Mouse (Mus musculus) myocyte (in vitro differentiated cells): ENCODE data around the gene Ntf5.

ENCODE experiments used
- E2F4 ChIP-seq: IDR thresholded peaks from one replicate; pipeline ENCODE4 v1.6.1; 2011; ENCODE audit warnings: mild to moderate bottlenecking, control low read depth, moderate library complexity; ENCODE audit not compliant: insufficient read depth
- MYOG ChIP-seq, 3 experiments: IDR thresholded peaks; one replicate each; pipeline ENCODE4 v1.6.1; 2011; ENCODE audit warnings: control low read depth in 2 of 3, low read depth in 2 of 3, mild to moderate bottlenecking in 2 of 3; ENCODE audit not compliant: insufficient read length in 2 of 3, control insufficient read depth in 1 of 3, insufficient read depth in 1 of 3
- POLR2A ChIP-seq: IDR thresholded peaks from one replicate; pipeline ENCODE4 v1.6.1; 2011; ENCODE audit warnings: low read depth, mild to moderate bottlenecking, control low read depth, moderate library complexity; ENCODE audit not compliant: insufficient read length
- POLR2AphosphoS2 ChIP-seq: IDR thresholded peaks from one replicate; pipeline ENCODE4 v1.6.1; 2011; ENCODE audit warnings: low read depth, control low read depth; ENCODE audit not compliant: insufficient read length

GRCm38 (mm10) chr7:45465549-45465948, 52.1 kb downstream of the Ntf5 start:
- no peak for TF ChIP-seq E2F4
- no peak for TF ChIP-seq MYOG (IDR thresholded peaks at IDR 0.05; ENCODE audit: control insufficient read depth in 1 of 3, insufficient read depth in 1 of 3, insufficient read length in 2 of 3, low read depth in 2 of 3)
- TF ChIP-seq POLR2A: no peak
- TF ChIP-seq POLR2AphosphoS2: no peak
